Mouse (Mus musculus) bone marrow macrophage, adult 2 months (primary cell): ENCODE data around the gene Pcca.

Source experiments
- CTCF ChIP-seq: IDR thresholded peaks from 2 replicates; pipeline ENCODE4 v1.5.1; 2012; ENCODE audit warnings: low read depth, mild to moderate bottlenecking, low read length, moderate library complexity
- POLR2A ChIP-seq: IDR thresholded peaks from 2 replicates; pipeline ENCODE4 v1.6.1; 2012; ENCODE audit warnings: mild to moderate bottlenecking, low read depth, low read length, borderline replicate concordance

- TF ChIP-seq POLR2A (no peak), CTCF (no peak)
Observed at GRCm38 (mm10) chr14:122612317-122612716, 78.2 kb downstream of the Pcca start.
